Mouse (Mus musculus): ENCODE results near the gene Rpl12.

DNA sequence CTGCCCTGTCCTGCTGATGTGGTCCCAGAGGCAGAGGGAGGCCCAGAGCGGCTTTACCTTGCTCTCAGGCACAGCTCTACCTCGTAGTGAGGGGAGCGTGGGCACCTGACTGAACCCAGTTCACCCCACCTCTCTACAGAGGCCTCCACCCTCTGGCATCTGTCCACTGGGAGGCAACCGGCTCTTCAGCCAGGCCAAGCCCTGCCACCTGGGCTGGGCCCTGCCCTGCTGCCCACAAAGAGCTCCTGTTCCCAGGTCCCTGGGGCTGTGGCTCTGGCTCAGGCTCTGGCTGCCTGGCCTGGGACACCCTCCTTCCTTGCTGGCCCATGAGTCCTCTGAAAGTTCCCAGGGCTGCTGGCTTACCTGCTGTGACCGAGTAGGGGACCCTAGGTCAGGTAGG, 47.0 kb upstream of the Rpl12 start:
- TF ChIP-seq CTCF (IDR thresholded peaks at IDR 0.05; ENCODE audit: low read depth) (no peak), EP300 (IDR thresholded peaks at IDR 0.05; ENCODE audit: low read depth) (no peak)

Data from liver, postnatal 0 days (tissue).